Mouse (Mus musculus): ENCODE data around the gene Ankdd1b. TPM values are rescaled to one million over a fixed set of nuclear protein-coding genes. Genes with fewer than 3 reads are reported as not detected.
A peak's percentile ranks its signal among the peaks of the same experiment; 100 is the strongest.

The Ankdd1b gene
- total and polyA plus RNA-seq, 2 experiments = not detected

DNA sequence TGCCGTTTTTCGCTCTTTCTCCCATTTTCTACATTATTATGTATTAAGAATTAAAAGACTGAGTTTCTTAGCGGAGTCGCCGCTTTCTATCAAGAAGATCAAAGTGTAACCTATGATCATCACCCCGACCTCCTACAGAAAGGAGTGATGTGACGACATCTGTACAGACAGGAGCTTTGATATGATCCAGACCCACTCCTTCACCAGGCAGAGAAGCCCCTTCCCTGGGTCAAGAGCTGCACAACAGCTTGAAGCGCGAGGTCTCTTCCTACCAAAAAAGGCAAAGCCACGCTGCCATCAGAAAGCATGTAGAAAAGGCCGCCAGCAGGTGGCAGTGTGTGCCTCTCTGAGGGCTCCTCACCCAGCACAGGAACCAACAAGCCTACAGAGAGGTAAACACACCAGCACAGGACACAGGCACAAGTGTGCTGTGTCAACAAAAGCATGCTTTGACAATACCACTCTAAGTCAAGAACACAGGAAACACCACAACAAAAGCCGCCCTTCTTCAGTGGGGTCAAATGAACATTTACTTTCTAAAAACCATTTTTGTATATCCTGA, 39.3 kb downstream of the Ankdd1b start:
- H3K4me3 ChIP-seq (ENCODE audit: insufficient read depth, low read depth, low read length) = no peak overlapping the region
- peaks cover 2% of the 10 kb centered on the region for H3K4me1 ChIP-seq (ENCODE audit: control insufficient read depth, insufficient read depth, low read length)
- H3K27ac ChIP-seq (replicated peaks; ENCODE audit: insufficient read depth, low read depth, low read length) = no peak overlapping the region
- H3K79me2 ChIP-seq (ENCODE audit: control insufficient read depth, insufficient read depth, low read length) = no peaks in the 10 kb centered on the region
- WGBS = 31% methylated on average over 12 of the region's 12 CpGs
- H3K36me3 ChIP-seq (ENCODE audit: control insufficient read depth, insufficient read depth, low read length) = no peaks in the 10 kb centered on the region
- DNase-seq (ENCODE audit: extremely low read depth, low read depth, low spot score) = peak; percentile 84
- TF ChIP-seq CTCF (IDR thresholded peaks at IDR 0.05; ENCODE audit: low read depth, low read length) = peak; percentile 97
- TF ChIP-seq POLR2A (IDR thresholded peaks at IDR 0.05; ENCODE audit: extremely low read depth, insufficient read depth, low read length) = no peak
- H3K9ac ChIP-seq (ENCODE audit: low read depth, low read length) = no peak overlapping the region
- no peaks in the 10 kb centered on the region for H3K27me3 ChIP-seq (ENCODE audit: control insufficient read depth, insufficient read depth, low read length)

- no peak overlapping the region for H3K9ac ChIP-seq (ENCODE audit: low read depth, low read length)
- no peaks in the 10 kb centered on the region for H3K36me3 ChIP-seq (ENCODE audit: control insufficient read depth, insufficient read depth, low read length)
- no peaks in the 10 kb centered on the region for H3K27me3 ChIP-seq (ENCODE audit: control insufficient read depth, insufficient read depth, low read length)
- WGBS = 51% methylated on average over 5 of the region's 5 CpGs
- peak; percentile 19 for DNase-seq (ENCODE audit: extremely low read depth, low read depth, low spot score)
- H3K27ac ChIP-seq (replicated peaks; ENCODE audit: insufficient read depth, low read depth, low read length) = no peak overlapping the region
- TF ChIP-seq POLR2A (IDR thresholded peaks at IDR 0.05; ENCODE audit: extremely low read depth, insufficient read depth, low read length) (no peak), CTCF (IDR thresholded peaks at IDR 0.05; ENCODE audit: low read depth, low read length) (no peak)
- H3K4me3 ChIP-seq (ENCODE audit: insufficient read depth, low read depth, low read length) = no peak overlapping the region
- H3K4me1 ChIP-seq (ENCODE audit: control insufficient read depth, insufficient read depth, low read length) = peaks cover 2% of the 10 kb centered on the region
- no peaks in the 10 kb centered on the region for H3K79me2 ChIP-seq (ENCODE audit: control insufficient read depth, insufficient read depth, low read length)
Observed at GRCm38 (mm10) chr13:96428531-96428930, 42.5 kb downstream of the Ankdd1b start.

- Histone ChIP-seq H3K27ac (replicated peaks; ENCODE audit: insufficient read depth, low read depth, low read length) (no peak overlapping the region), H3K27me3 (ENCODE audit: control insufficient read depth, insufficient read depth, low read length) (no peaks in the 10 kb centered on the region), H3K36me3 (ENCODE audit: control insufficient read depth, insufficient read depth, low read length) (no peaks in the 10 kb centered on the region), H3K4me1 (ENCODE audit: control insufficient read depth, insufficient read depth, low read length) (no peaks in the 10 kb centered on the region), H3K4me3 (ENCODE audit: insufficient read depth, low read depth, low read length) (no peak overlapping the region), H3K9ac (ENCODE audit: low read depth, low read length) (no peak overlapping the region), H3K79me2 (ENCODE audit: control insufficient read depth, insufficient read depth, low read length) (no peaks in the 10 kb centered on the region)
- DNase-seq (ENCODE audit: extremely low read depth, low read depth, low spot score) = no peak
- TF ChIP-seq CTCF (IDR thresholded peaks at IDR 0.05; ENCODE audit: low read depth, low read length) (no peak), POLR2A (IDR thresholded peaks at IDR 0.05; ENCODE audit: extremely low read depth, insufficient read depth, low read length) (no peak)
- 77% methylated on average over 3 of the region's 3 CpGs for WGBS
Observed at GRCm38 (mm10) chr13:96426044-96426443, 45.0 kb downstream of the Ankdd1b start.

- 92% methylated on average over 12 of the region's 12 CpGs for whole genome bisulfite sequencing
- no peak overlapping the region for H3K9ac ChIP-seq (ENCODE audit: low read depth, low read length)
- H3K79me2 ChIP-seq (ENCODE audit: control insufficient read depth, insufficient read depth, low read length) = no peaks in the 10 kb centered on the region
- H3K4me1 ChIP-seq (ENCODE audit: control insufficient read depth, insufficient read depth, low read length) = no peaks in the 10 kb centered on the region
- no peak for TF ChIP-seq CTCF (IDR thresholded peaks at IDR 0.05; ENCODE audit: low read depth, low read length)
- TF ChIP-seq POLR2A (IDR thresholded peaks at IDR 0.05; ENCODE audit: extremely low read depth, insufficient read depth, low read length) = no peak
- no peak overlapping the region for H3K4me3 ChIP-seq (ENCODE audit: insufficient read depth, low read depth, low read length)
- H3K27me3 ChIP-seq (ENCODE audit: control insufficient read depth, insufficient read depth, low read length) = no peaks in the 10 kb centered on the region
- no peak for DNase-seq (ENCODE audit: extremely low read depth, low read depth, low spot score)
- no peak overlapping the region for H3K27ac ChIP-seq (replicated peaks; ENCODE audit: insufficient read depth, low read depth, low read length)
- H3K36me3 ChIP-seq (ENCODE audit: control insufficient read depth, insufficient read depth, low read length) = no peaks in the 10 kb centered on the region
Observed at GRCm38 (mm10) chr13:96424496-96425274, 46.3 kb downstream of the Ankdd1b start.

- Histone ChIP-seq H3K36me3 (ENCODE audit: control insufficient read depth, insufficient read depth, low read length) (no peaks in the 10 kb centered on the region; the same call in 1 of the 2 replicates), H3K4me3 (ENCODE audit: insufficient read depth, low read depth, low read length) (no peak overlapping the region), H3K27me3 (ENCODE audit: control insufficient read depth, insufficient read depth, low read length) (no peaks in the 10 kb centered on the region), H3K9ac (ENCODE audit: low read depth, low read length) (no peak overlapping the region), H3K27ac (replicated peaks; ENCODE audit: insufficient read depth, low read depth, low read length) (no peak overlapping the region), H3K79me2 (ENCODE audit: control insufficient read depth, insufficient read depth, low read length) (no peaks in the 10 kb centered on the region), H3K4me1 (ENCODE audit: control insufficient read depth, insufficient read depth, low read length) (no peaks in the 10 kb centered on the region)
- TF ChIP-seq CTCF (IDR thresholded peaks at IDR 0.05; ENCODE audit: low read depth, low read length) (no peak), POLR2A (IDR thresholded peaks at IDR 0.05; ENCODE audit: extremely low read depth, insufficient read depth, low read length) (no peak)
- DNase-seq (ENCODE audit: extremely low read depth, low read depth, low spot score) = no peak
Observed at GRCm38 (mm10) chr13:96421230-96421629, 49.8 kb downstream of the Ankdd1b start.

- DNase-seq (ENCODE audit: extremely low read depth, low read depth, low spot score) = no peak
- peaks cover 15% of the 10 kb centered on the region for H3K36me3 ChIP-seq (ENCODE audit: control insufficient read depth, insufficient read depth, low read length)
- H3K27ac ChIP-seq (replicated peaks; ENCODE audit: insufficient read depth, low read depth, low read length) = no peak overlapping the region
- WGBS = 91% methylated on average over 4 of the region's 4 CpGs
- no peak overlapping the region for H3K9ac ChIP-seq (ENCODE audit: low read depth, low read length)
- H3K4me1 ChIP-seq (ENCODE audit: control insufficient read depth, insufficient read depth, low read length) = no peaks in the 10 kb centered on the region
- H3K79me2 ChIP-seq (ENCODE audit: control insufficient read depth, insufficient read depth, low read length) = no peaks in the 10 kb centered on the region
- TF ChIP-seq CTCF (IDR thresholded peaks at IDR 0.05; ENCODE audit: low read depth, low read length) = no peak
- TF ChIP-seq POLR2A (IDR thresholded peaks at IDR 0.05; ENCODE audit: extremely low read depth, insufficient read depth, low read length) = no peak
- no peak overlapping the region for H3K4me3 ChIP-seq (ENCODE audit: insufficient read depth, low read depth, low read length)
- H3K27me3 ChIP-seq (ENCODE audit: control insufficient read depth, insufficient read depth, low read length) = no peaks in the 10 kb centered on the region
Observed at GRCm38 (mm10) chr13:96418487-96418886, 52.5 kb downstream of the Ankdd1b start.
